Mouse (Mus musculus): ENCODE results near the gene Dis3. TPM values are rescaled to one million over a fixed set of nuclear protein-coding genes. Genes with fewer than 3 reads are reported as not detected.

The Dis3 gene
- polyA plus RNA-seq, 1 experiment from 2014 or later, result 40.3 TPM

DNA sequence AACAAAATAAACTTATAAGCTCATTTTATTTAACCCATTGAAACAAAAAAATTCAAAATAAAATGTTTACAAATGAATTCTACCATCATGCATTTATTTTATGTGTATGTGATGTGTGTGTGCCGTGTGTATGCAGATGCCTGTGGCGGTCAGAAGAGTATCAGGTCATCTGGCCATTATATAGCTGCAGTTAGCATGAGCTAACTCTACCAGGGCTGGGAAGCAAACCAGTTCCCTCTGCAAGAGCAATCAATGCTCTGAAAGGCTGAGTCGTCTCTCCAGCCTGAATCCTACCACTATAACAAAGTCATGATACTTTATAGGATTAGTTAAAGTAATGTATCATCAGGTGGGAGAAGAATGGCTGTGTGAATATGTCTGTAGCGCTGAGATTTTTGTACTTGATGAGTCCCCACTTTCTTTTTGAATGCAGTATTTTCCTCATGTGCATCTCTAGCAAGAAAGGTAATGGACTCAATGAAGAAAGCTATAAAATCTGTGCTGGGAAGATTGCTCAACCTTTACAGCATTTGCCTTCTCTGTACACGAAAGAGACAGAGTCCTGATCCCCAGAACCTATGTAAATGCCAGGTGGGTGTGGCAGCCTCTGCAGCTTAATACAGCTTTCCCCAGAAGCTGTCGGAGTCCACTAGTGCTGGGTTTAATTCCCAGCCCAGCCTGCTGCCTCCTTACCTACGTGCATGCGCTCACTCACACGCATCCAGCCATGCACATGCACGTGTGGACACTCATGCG is 22.2 kb upstream of the Dis3 start:
- peaks cover 18% of the 10 kb centered on the region for H3K36me3 ChIP-seq

GRCm38 (mm10) chr14:99117576-99117975 is 18.0 kb upstream of the Dis3 start:
- Histone ChIP-seq H3K27ac (replicated peaks) (no peak overlapping the region), H3K27me3 (no peaks in the 10 kb centered on the region), H3K9me3 (no peaks in the 10 kb centered on the region), H3K36me3 (peaks cover 39% of the 10 kb centered on the region), H3K4me3 (no peak overlapping the region), H3K4me1 (no peaks in the 10 kb centered on the region), H3K9ac (replicated peaks) (no peak overlapping the region), H3K4me2 (replicated peaks) (no peak overlapping the region)
- ATAC-seq (ENCODE audit: low FRiP score, low read depth), result no peak
- WGBS, result 89% methylated on average over 4 of the region's 4 CpGs

More for the DNA sequence above, 22.2 kb upstream of the Dis3 start:
- ATAC-seq (ENCODE audit: low FRiP score, low read depth), result no peak
- Histone ChIP-seq H3K4me1 (no peaks in the 10 kb centered on the region), H3K27me3 (no peaks in the 10 kb centered on the region), H3K27ac (replicated peaks) (no peak overlapping the region), H3K4me2 (replicated peaks) (no peak overlapping the region), H3K9me3 (no peaks in the 10 kb centered on the region), H3K9ac (replicated peaks) (no peak overlapping the region), H3K4me3 (no peak overlapping the region)
- WGBS, result 91% methylated on average over 11 of the region's 11 CpGs

DNA sequence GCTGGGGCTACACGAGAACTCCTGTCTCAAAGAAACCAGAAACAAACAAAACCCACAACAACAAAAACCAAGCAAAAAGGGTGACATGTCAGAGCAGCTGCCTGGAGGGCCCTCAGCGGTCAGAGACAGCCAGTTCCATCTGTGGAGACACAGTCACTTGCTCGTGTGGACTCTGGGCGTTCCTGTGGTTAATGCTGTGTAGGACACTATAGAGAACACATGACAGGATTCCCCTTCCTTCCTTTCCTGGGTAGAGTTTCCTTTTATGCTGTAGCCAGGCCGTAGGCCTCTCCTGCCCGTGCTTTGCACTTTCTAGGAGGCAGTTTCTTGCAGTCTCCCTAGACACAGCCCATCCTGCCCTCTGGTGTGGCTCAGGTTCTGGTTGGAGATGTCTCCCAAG is 9.2 kb upstream of the Dis3 start:
- no peaks in the 10 kb centered on the region for H3K27me3 ChIP-seq
- no peak overlapping the region for H3K4me2 ChIP-seq (replicated peaks)
- H3K9me3 ChIP-seq, result no peaks in the 10 kb centered on the region
- H3K36me3 ChIP-seq, result peaks cover 65% of the 10 kb centered on the region
- H3K4me3 ChIP-seq, result no peak overlapping the region
- H3K4me1 ChIP-seq, result no peaks in the 10 kb centered on the region
- 90% methylated on average over 6 of the region's 6 CpGs for WGBS
- ATAC-seq (ENCODE audit: low FRiP score, low read depth), result no peak
- H3K27ac ChIP-seq (replicated peaks), result no peak overlapping the region
- no peak overlapping the region for H3K9ac ChIP-seq (replicated peaks)

DNA sequence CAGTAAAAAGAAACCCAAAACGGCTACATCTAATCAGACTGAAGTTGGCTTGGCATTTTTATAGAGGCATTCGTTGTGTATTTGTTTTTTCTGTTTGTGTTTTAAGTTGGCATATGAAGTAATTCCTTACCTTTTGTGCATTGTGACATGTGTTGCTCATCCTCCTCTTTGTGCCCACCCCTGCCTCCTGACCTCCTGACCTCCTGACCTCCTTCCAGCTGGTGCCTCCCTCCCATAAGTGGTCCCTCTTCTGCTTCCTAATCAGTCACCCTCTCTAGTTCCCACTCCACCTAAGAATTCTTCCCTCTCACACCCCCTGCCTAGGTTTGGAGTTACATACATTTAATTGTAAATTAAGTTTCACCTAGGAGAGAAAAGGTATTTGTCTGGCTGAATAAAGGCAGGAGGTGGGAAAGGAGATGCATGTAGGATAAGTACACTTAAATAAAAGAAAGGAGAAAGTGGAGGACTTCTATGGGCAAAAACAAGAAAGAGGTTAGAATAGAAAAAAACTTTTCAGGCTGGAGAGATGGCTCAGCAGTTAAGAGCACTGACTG is 8.1 kb upstream of the Dis3 start:
- no peak for ATAC-seq (ENCODE audit: low FRiP score, low read depth)
- no peaks in the 10 kb centered on the region for H3K9me3 ChIP-seq
- H3K36me3 ChIP-seq, result peaks cover 66% of the 10 kb centered on the region
- H3K4me3 ChIP-seq, result no peak overlapping the region
- 86% methylated on average over 2 of the region's 2 CpGs for WGBS
- H3K27me3 ChIP-seq, result no peaks in the 10 kb centered on the region
- H3K9ac ChIP-seq (replicated peaks), result no peak overlapping the region
- H3K4me2 ChIP-seq (replicated peaks), result no peak overlapping the region
- no peaks in the 10 kb centered on the region for H3K4me1 ChIP-seq
- no peak overlapping the region for H3K27ac ChIP-seq (replicated peaks)

GRCm38 (mm10) chr14:99106671-99107070 is 7.1 kb upstream of the Dis3 start:
- no peak overlapping the region for H3K4me3 ChIP-seq
- no peaks in the 10 kb centered on the region for H3K4me1 ChIP-seq
- H3K27me3 ChIP-seq, result no peaks in the 10 kb centered on the region
- no peak overlapping the region for H3K4me2 ChIP-seq (replicated peaks)
- H3K36me3 ChIP-seq, result peaks cover 70% of the 10 kb centered on the region
- no peaks in the 10 kb centered on the region for H3K9me3 ChIP-seq
- no peak overlapping the region for H3K27ac ChIP-seq (replicated peaks)
- 94% methylated on average over 2 of the region's 2 CpGs for WGBS
- no peak overlapping the region for H3K9ac ChIP-seq (replicated peaks)
- no peak for ATAC-seq (ENCODE audit: low FRiP score, low read depth)

DNA sequence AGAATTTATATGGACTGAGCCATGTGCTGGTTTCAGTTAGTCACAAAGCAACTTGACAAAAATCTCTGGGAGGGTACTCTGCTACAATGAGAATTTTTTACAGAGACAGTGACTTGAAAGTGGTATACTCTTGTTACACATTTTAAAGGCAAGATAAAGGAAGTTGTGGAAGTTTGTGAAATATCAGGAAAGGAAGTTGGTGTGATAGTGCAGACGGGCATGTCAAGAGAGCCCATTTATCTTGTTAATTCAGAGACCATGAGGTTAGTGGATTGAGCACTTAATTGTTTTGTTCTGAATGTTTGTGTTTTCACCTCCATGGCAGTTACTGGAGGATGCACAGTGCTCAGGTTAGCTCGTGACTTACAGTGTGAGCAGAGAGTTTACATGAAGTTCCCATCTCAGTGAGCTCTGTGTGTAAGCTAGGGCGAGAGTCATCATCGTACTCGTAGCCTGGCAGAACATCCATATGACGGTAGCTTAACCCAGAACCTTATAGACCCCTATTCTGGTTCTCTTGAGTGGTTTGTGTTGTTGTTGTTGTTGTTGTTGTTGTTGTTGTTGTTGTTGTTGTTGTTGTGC is 5.1 kb upstream of the Dis3 start:
- peaks cover 57% of the 10 kb centered on the region for H3K36me3 ChIP-seq
- 95% methylated on average over 6 of the region's 6 CpGs for WGBS

DNA sequence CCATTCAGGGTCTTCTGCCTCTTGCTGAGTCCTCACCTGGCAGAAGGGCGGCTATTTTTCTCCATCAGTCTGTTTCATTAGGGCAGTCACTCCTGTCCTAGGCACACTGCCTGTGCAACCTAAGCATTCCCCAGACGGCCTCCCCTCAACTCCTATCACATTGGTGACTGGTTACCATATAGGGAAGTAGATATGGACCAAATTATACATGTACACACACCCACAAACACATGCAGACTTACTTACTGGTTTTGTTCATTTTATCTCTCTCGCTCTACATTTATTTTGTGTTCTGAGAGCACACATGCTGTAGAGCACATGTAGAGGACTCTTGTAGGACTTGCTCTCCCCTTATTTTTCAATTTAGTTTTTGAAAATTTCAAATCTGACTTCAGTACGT is 3.5 kb upstream of the Dis3 start:
- ATAC-seq (ENCODE audit: low FRiP score, low read depth), result no peak
- Histone ChIP-seq H3K36me3 (peaks cover 43% of the 10 kb centered on the region), H3K4me2 (replicated peaks) (no peak overlapping the region), H3K27me3 (no peaks in the 10 kb centered on the region), H3K27ac (replicated peaks) (no peak overlapping the region), H3K4me3 (no peak overlapping the region), H3K9me3 (no peaks in the 10 kb centered on the region), H3K4me1 (peaks cover 13% of the 10 kb centered on the region), H3K9ac (replicated peaks) (no peak overlapping the region)
- 94% methylated on average over 4 of the region's 4 CpGs for WGBS

More for the DNA sequence above, 5.1 kb upstream of the Dis3 start:
- ATAC-seq (ENCODE audit: low FRiP score, low read depth), result no peak
- Histone ChIP-seq H3K9ac (replicated peaks) (no peak overlapping the region), H3K27ac (replicated peaks) (no peak overlapping the region), H3K4me1 (peaks cover 5% of the 10 kb centered on the region), H3K4me3 (no peak overlapping the region), H3K27me3 (no peaks in the 10 kb centered on the region), H3K4me2 (replicated peaks) (no peak overlapping the region), H3K9me3 (no peaks in the 10 kb centered on the region)

DNA sequence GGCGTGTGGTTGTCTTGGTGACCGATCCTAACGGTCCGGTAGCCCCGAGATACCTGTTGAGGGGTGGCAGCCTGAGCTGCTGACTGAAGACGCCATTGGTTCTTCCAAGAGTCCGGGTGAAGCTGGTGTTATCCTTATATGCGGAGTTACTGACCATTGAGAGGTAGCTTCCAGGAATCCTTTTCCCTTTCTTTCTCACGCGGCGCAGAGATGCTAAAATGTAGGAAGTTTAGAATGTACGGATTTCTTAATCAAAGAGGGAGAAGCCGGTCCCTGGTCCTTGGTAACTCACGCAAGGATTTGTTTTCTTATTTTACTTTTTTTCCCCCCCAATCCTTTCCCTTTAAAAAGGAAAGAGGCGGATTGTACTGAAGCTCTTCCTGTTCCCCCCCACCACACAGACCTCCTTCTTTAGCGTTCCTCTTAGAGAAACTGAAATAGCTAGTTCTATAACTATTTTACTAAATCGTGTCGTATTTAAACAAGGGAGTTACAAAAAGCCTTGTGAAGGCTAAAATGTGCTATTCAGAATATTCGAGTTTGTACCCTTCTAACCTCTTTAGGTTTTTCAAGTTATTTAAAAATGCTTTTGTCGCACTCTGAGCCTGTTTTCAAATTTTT is 507 bp upstream of the Dis3 start:
- 6% methylated on average over 20 of the region's 20 CpGs for WGBS
- H3K27ac ChIP-seq (replicated peaks), result no peak overlapping the region
- H3K4me1 ChIP-seq, result peaks cover 13% of the 10 kb centered on the region
- peaks cover 54% of the 10 kb centered on the region for H3K36me3 ChIP-seq
- H3K27me3 ChIP-seq, result no peaks in the 10 kb centered on the region
- no peak; the same call in 1 of the 2 replicates for ATAC-seq (ENCODE audit: low FRiP score, low read depth)
- H3K9ac ChIP-seq (replicated peaks), result peak overlapping the region; percentile 63
- peak overlapping the region; percentile 92 for H3K4me3 ChIP-seq
- H3K9me3 ChIP-seq, result no peaks in the 10 kb centered on the region
- H3K4me2 ChIP-seq (replicated peaks), result peak overlapping the region; percentile 57

DNA sequence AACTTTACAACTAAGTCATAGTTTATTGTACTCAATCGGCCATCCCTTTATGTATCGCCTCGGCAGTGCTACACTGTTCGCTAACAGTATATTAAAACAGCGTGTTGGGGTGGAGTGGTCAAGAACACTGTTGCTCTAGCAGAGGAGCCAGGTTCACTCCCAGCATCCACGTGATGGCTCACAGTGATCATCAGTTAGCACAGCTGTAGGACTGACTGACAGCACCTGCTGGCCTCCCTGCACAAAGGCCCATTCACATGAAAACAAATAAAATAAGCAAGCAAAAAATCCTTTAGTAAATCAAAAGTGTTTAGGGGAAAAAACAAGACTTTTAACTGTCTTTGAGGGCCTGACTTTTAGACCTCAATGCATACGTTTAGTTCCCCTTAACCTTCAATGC is 10.6 kb downstream of the Dis3 start:
- 91% methylated on average over 7 of the region's 7 CpGs for WGBS
- no peak overlapping the region for H3K4me2 ChIP-seq (replicated peaks)
- no peak overlapping the region for H3K9ac ChIP-seq (replicated peaks)
- no peak for ATAC-seq (ENCODE audit: low FRiP score, low read depth)
- peaks cover 72% of the 10 kb centered on the region for H3K36me3 ChIP-seq
- H3K4me1 ChIP-seq, result no peaks in the 10 kb centered on the region
- H3K27me3 ChIP-seq, result no peaks in the 10 kb centered on the region
- H3K9me3 ChIP-seq, result no peaks in the 10 kb centered on the region
- no peak overlapping the region for H3K4me3 ChIP-seq
- no peak overlapping the region for H3K27ac ChIP-seq (replicated peaks)

DNA sequence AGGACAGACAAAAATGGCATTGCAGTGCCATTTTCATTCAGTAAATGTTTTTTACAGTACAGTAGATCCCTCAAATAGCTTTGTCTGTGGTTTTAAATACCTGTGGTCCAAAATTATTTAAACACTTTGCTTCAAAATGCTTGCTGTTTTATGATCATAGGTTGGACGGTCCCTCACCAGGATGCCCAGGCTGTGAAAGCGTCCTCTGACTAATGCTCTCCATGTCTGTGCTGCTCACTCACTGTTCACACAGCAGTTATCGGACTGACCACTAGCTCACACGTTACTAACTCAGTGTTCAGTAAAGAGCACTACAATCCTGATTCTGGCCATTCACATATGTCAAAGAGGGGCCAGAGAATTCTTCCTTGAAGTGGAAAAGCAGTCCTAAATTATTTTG is 28.4 kb downstream of the Dis3 start:
- H3K9ac ChIP-seq (replicated peaks), result no peak overlapping the region
- no peaks in the 10 kb centered on the region for H3K27me3 ChIP-seq
- no peak overlapping the region for H3K4me2 ChIP-seq (replicated peaks)
- H3K27ac ChIP-seq (replicated peaks), result no peak overlapping the region
- H3K4me1 ChIP-seq, result no peaks in the 10 kb centered on the region
- WGBS, result 90% methylated on average over 4 of the region's 4 CpGs
- ATAC-seq (ENCODE audit: low FRiP score, low read depth), result no peak
- no peaks in the 10 kb centered on the region for H3K9me3 ChIP-seq
- H3K4me3 ChIP-seq, result no peak overlapping the region
- peaks cover 43% of the 10 kb centered on the region for H3K36me3 ChIP-seq

GRCm38 (mm10) chr14:99063091-99063490 is 36.5 kb downstream of the Dis3 start:
- no peak overlapping the region for H3K27ac ChIP-seq (replicated peaks)
- H3K9ac ChIP-seq (replicated peaks), result no peak overlapping the region
- no peak overlapping the region for H3K4me3 ChIP-seq
- H3K36me3 ChIP-seq, result peaks cover 53% of the 10 kb centered on the region
- WGBS, result 95% methylated on average over 2 of the region's 2 CpGs
- H3K9me3 ChIP-seq, result no peaks in the 10 kb centered on the region
- no peaks in the 10 kb centered on the region for H3K4me1 ChIP-seq
- H3K27me3 ChIP-seq, result no peaks in the 10 kb centered on the region
- no peak for ATAC-seq (ENCODE audit: low FRiP score, low read depth)
- no peak overlapping the region for H3K4me2 ChIP-seq (replicated peaks)

DNA sequence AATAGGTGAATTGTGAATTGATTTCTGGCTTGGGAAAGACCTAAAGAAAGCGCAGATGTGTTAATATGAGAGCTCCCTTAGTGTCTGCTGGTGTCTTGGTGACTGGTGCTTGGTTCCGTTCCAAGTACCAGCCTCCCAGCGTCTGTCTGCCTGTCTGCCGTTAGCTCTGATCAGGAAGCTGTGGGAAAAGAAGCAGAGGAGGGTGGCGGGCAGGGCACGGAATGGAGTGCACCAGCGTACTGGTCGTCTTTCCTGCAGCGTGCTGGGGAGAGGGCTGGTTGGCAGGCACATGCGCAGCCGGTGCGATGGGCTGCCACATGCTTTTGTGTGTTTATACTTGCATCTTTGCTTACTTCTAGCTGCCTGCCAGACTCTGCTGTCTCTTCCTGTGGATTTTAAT is 39.0 kb downstream of the Dis3 start:
- H3K36me3 ChIP-seq, result peaks cover 60% of the 10 kb centered on the region
- 95% methylated on average over 12 of the region's 12 CpGs for WGBS

More for the DNA sequence above, 39.0 kb downstream of the Dis3 start:
- Histone ChIP-seq H3K4me2 (replicated peaks) (no peak overlapping the region), H3K27ac (replicated peaks) (no peak overlapping the region), H3K9ac (replicated peaks) (no peak overlapping the region), H3K4me1 (no peaks in the 10 kb centered on the region), H3K9me3 (no peaks in the 10 kb centered on the region), H3K4me3 (no peak overlapping the region), H3K27me3 (no peaks in the 10 kb centered on the region)
- ATAC-seq (ENCODE audit: low FRiP score, low read depth), result no peak

Measured in midbrain, embryonic 12.5 days (tissue).